Mouse (Mus musculus) MN1 (cell line): Measurements from ENCODE around the gene Pde4d.
A peak's percentile ranks its signal among the peaks of the same experiment; 100 is the strongest.
"Not testable (repeated sequence)": the region's sequence is repeated elsewhere in the genome, so short reads cannot be mapped to it uniquely, and the experiment has no call there.

Experiments used
- DNase-seq: peaks from one replicate; pipeline ENCODE4 v3.0.0-alpha.2; 2016; ENCODE audit warnings: low spot score

Gene Pde4d

GRCm38 (mm10) chr13:108692883-108693550 is 243.3 kb downstream of the Pde4d start:
- no peak for DNase-seq

GRCm38 (mm10) chr13:108705441-108705840 is 255.7 kb downstream of the Pde4d start:
- DNase-seq, result no peak

- no peak for DNase-seq
Observed at GRCm38 (mm10) chr13:108714032-108714431, 264.3 kb downstream of the Pde4d start.

GRCm38 (mm10) chr13:108715029-108715428 is 265.3 kb downstream of the Pde4d start:
- no peak for DNase-seq

- no peak for DNase-seq
Observed at GRCm38 (mm10) chr13:108722234-108722633, 272.5 kb downstream of the Pde4d start.

- not testable (repeated sequence) for DNase-seq
Observed at GRCm38 (mm10) chr13:108734356-108734755, 284.6 kb downstream of the Pde4d start.

- no peak for DNase-seq
Observed at GRCm38 (mm10) chr13:108751155-108751840, 301.6 kb downstream of the Pde4d start.

- DNase-seq, result no peak
Observed at GRCm38 (mm10) chr13:108757477-108757876, 307.7 kb downstream of the Pde4d start.

- DNase-seq, result no peak
Observed at GRCm38 (mm10) chr13:108758331-108758730, 308.6 kb downstream of the Pde4d start.

GRCm38 (mm10) chr13:108759140-108759539 is 309.4 kb downstream of the Pde4d start:
- DNase-seq, result no peak

- DNase-seq, result no peak
Observed at GRCm38 (mm10) chr13:108763295-108763694, 313.5 kb downstream of the Pde4d start.

- DNase-seq, result no peak
Observed at GRCm38 (mm10) chr13:108766020-108766727, 316.4 kb downstream of the Pde4d start.

- DNase-seq, result no peak
Observed at GRCm38 (mm10) chr13:108769465-108770056, 319.8 kb downstream of the Pde4d start.

GRCm38 (mm10) chr13:108772386-108772785 is 322.6 kb downstream of the Pde4d start:
- DNase-seq, result no peak

GRCm38 (mm10) chr13:108774981-108775380 is 325.2 kb downstream of the Pde4d start:
- DNase-seq, result no peak

GRCm38 (mm10) chr13:108775882-108776281 is 326.1 kb downstream of the Pde4d start:
- DNase-seq, result no peak

- not testable (repeated sequence) for DNase-seq
Observed at GRCm38 (mm10) chr13:108797620-108798019, 347.9 kb downstream of the Pde4d start.

- no peak for DNase-seq
Observed at GRCm38 (mm10) chr13:108809191-108809590, 359.4 kb downstream of the Pde4d start.

- DNase-seq, result peak; percentile 17
Observed at GRCm38 (mm10) chr13:108812956-108813355, 363.2 kb downstream of the Pde4d start.

GRCm38 (mm10) chr13:108819846-108820408 is 370.2 kb downstream of the Pde4d start:
- no peak for DNase-seq

GRCm38 (mm10) chr13:108820487-108820886 is 370.7 kb downstream of the Pde4d start:
- no peak for DNase-seq

- DNase-seq, result no peak
Observed at GRCm38 (mm10) chr13:108821270-108821669, 371.5 kb downstream of the Pde4d start.
